Mouse (Mus musculus) G1E (cell line): ENCODE measurements around the gene Spag17.

Experiments
- CTCF ChIP-seq: IDR thresholded peaks from 2 replicates; pipeline ENCODE4 v1.5.1; 2012; ENCODE audit warnings: low read depth, low read length, inconsistent platforms, mixed read lengths
- GATA1 ChIP-seq: IDR thresholded peaks from 2 replicates; pipeline ENCODE4 v1.6.1; 2012; ENCODE audit warnings: borderline replicate concordance, low read length, inconsistent platforms, mixed read lengths
- GATA2 ChIP-seq: IDR thresholded peaks from 2 replicates; pipeline ENCODE4 v1.6.1; 2012; ENCODE audit warnings: low read depth, low read length, inconsistent platforms, borderline replicate concordance
- POLR2AphosphoS5 ChIP-seq: IDR thresholded peaks from 2 replicates; pipeline ENCODE4 v1.6.1; 2012; ENCODE audit warnings: low read depth, low read length, inconsistent platforms; ENCODE audit not compliant: insufficient replicate concordance
- TAL1 ChIP-seq: conservative IDR thresholded peaks from 2 replicates; pipeline ENCODE4 v1.6.1; 2012; ENCODE audit warnings: low read depth, low read length, inconsistent platforms, mixed read lengths

GRCm38 (mm10) chr3:100118681-100119080 is 233.5 kb downstream of the Spag17 start:
- no peak for TF ChIP-seq CTCF
- TF ChIP-seq GATA2 = no peak
- no peak for TF ChIP-seq GATA1
- TF ChIP-seq POLR2AphosphoS5 = no peak
- no peak for TF ChIP-seq TAL1
